Mouse (Mus musculus): Measurements from ENCODE around the gene Slc45a2. TPM values are rescaled to one million over a fixed set of nuclear protein-coding genes. Genes with fewer than 3 reads are reported as not detected.
A peak's percentile ranks its signal among the peaks of the same experiment; 100 is the strongest.

Gene Slc45a2
- polyA plus RNA-seq (2012; rRNA removed): not detected in 2 replicates

GRCm38 (mm10) chr15:11000421-11000820 is at the start of gene Slc45a2:
TSS of gene Slc45a2 (plus strand) at chr15:11000721.
- peaks cover 1% of the 10 kb centered on the region; the same call in 1 of the 2 replicates for H3K36me3 ChIP-seq (ENCODE audit: control insufficient read depth, insufficient read depth, low read length)
- 68% methylated on average over 7 of the region's 7 CpGs for WGBS
- H3K27me3 ChIP-seq (ENCODE audit: control insufficient read depth, insufficient read depth, low read length): no peaks in the 10 kb centered on the region
- TF ChIP-seq POLR2A (IDR thresholded peaks at IDR 0.05; ENCODE audit: low read depth, low read length) (no peak), CTCF (IDR thresholded peaks at IDR 0.05; ENCODE audit: extremely low read depth, insufficient read length, insufficient replicate concordance, low read depth, low read length) (no peak)
- no peak within 1 kb of the TSS for H3K27ac ChIP-seq (ENCODE audit: insufficient read depth, low read depth, low read length)
- H3K4me1 ChIP-seq (ENCODE audit: control insufficient read depth, insufficient read depth, insufficient read length, low read length): no peaks in the 10 kb centered on the region
- no peak within 1 kb of the TSS for H3K4me3 ChIP-seq (ENCODE audit: low read depth, low read length)

GRCm38 (mm10) chr15:10951951-10952759 is 48.4 kb upstream of the Slc45a2 start, which contains the start of gene C1qtnf3:
TSS of gene C1qtnf3 (plus strand) at chr15:10952332.
- H3K4me1 ChIP-seq (ENCODE audit: control insufficient read depth, insufficient read depth, insufficient read length, low read length): peaks cover 4% of the 10 kb centered on the region
- H3K27me3 ChIP-seq (ENCODE audit: control insufficient read depth, insufficient read depth, low read length): no peaks in the 10 kb centered on the region
- H3K4me3 ChIP-seq (ENCODE audit: low read depth, low read length): no peak within 1 kb of the TSS
- no peak within 1 kb of the TSS for H3K27ac ChIP-seq (ENCODE audit: insufficient read depth, low read depth, low read length)
- no peak for TF ChIP-seq CTCF (IDR thresholded peaks at IDR 0.05; ENCODE audit: extremely low read depth, insufficient read length, insufficient replicate concordance, low read depth, low read length)
- no peak for TF ChIP-seq POLR2A (IDR thresholded peaks at IDR 0.05; ENCODE audit: low read depth, low read length)
- 80% methylated on average over 23 of the region's 23 CpGs for WGBS
- no peaks in the 10 kb centered on the region for H3K36me3 ChIP-seq (ENCODE audit: control insufficient read depth, insufficient read depth, low read length)

- no peaks in the 10 kb centered on the region for H3K36me3 ChIP-seq (ENCODE audit: control insufficient read depth, insufficient read depth, low read length)
- H3K27me3 ChIP-seq (ENCODE audit: control insufficient read depth, insufficient read depth, low read length): no peaks in the 10 kb centered on the region
- H3K27ac ChIP-seq (ENCODE audit: insufficient read depth, low read depth, low read length): no peak overlapping the region
- TF ChIP-seq CTCF (IDR thresholded peaks at IDR 0.05; ENCODE audit: extremely low read depth, insufficient read length, insufficient replicate concordance, low read depth, low read length): no peak
- TF ChIP-seq POLR2A (IDR thresholded peaks at IDR 0.05; ENCODE audit: low read depth, low read length): no peak
- WGBS: 61% methylated on average over 4 of the region's 4 CpGs
- H3K4me3 ChIP-seq (ENCODE audit: low read depth, low read length): no peak overlapping the region
- H3K4me1 ChIP-seq (ENCODE audit: control insufficient read depth, insufficient read depth, insufficient read length, low read length): peaks cover 4% of the 10 kb centered on the region
Observed at GRCm38 (mm10) chr15:10952760-10953305, 47.7 kb upstream of the Slc45a2 start.

GRCm38 (mm10) chr15:10953465-10953864 is 47.1 kb upstream of the Slc45a2 start:
- no peaks in the 10 kb centered on the region for H3K27me3 ChIP-seq (ENCODE audit: control insufficient read depth, insufficient read depth, low read length)
- TF ChIP-seq CTCF (IDR thresholded peaks at IDR 0.05; ENCODE audit: extremely low read depth, insufficient read length, insufficient replicate concordance, low read depth, low read length) (no peak), POLR2A (IDR thresholded peaks at IDR 0.05; ENCODE audit: low read depth, low read length) (no peak)
- H3K4me3 ChIP-seq (ENCODE audit: low read depth, low read length): no peak overlapping the region
- H3K36me3 ChIP-seq (ENCODE audit: control insufficient read depth, insufficient read depth, low read length): no peaks in the 10 kb centered on the region
- WGBS: 75% methylated on average over 1 of the region's 1 CpGs
- H3K4me1 ChIP-seq (ENCODE audit: control insufficient read depth, insufficient read depth, insufficient read length, low read length): peaks cover 4% of the 10 kb centered on the region
- no peak overlapping the region for H3K27ac ChIP-seq (ENCODE audit: insufficient read depth, low read depth, low read length)

- Histone ChIP-seq H3K36me3 (ENCODE audit: control insufficient read depth, insufficient read depth, low read length) (no peaks in the 10 kb centered on the region), H3K27ac (ENCODE audit: insufficient read depth, low read depth, low read length) (peak overlapping the region; percentile 49), H3K4me3 (ENCODE audit: low read depth, low read length) (peak overlapping the region; percentile 25), H3K4me1 (ENCODE audit: control insufficient read depth, insufficient read depth, insufficient read length, low read length) (peaks cover 6% of the 10 kb centered on the region), H3K27me3 (ENCODE audit: control insufficient read depth, insufficient read depth, low read length) (no peaks in the 10 kb centered on the region)
- TF ChIP-seq POLR2A (IDR thresholded peaks at IDR 0.05; ENCODE audit: low read depth, low read length): no peak
- TF ChIP-seq CTCF (IDR thresholded peaks at IDR 0.05; ENCODE audit: extremely low read depth, insufficient read length, insufficient replicate concordance, low read depth, low read length): no peak
- WGBS: 28% methylated on average over 6 of the region's 6 CpGs
Observed at GRCm38 (mm10) chr15:10954381-10955016, 46.0 kb upstream of the Slc45a2 start.

GRCm38 (mm10) chr15:10955156-10955555 is 45.4 kb upstream of the Slc45a2 start:
- Histone ChIP-seq H3K27ac (ENCODE audit: insufficient read depth, low read depth, low read length) (no peak overlapping the region), H3K4me1 (ENCODE audit: control insufficient read depth, insufficient read depth, insufficient read length, low read length) (peaks cover 6% of the 10 kb centered on the region), H3K27me3 (ENCODE audit: control insufficient read depth, insufficient read depth, low read length) (no peaks in the 10 kb centered on the region), H3K4me3 (ENCODE audit: low read depth, low read length) (no peak overlapping the region), H3K36me3 (ENCODE audit: control insufficient read depth, insufficient read depth, low read length) (no peaks in the 10 kb centered on the region)
- WGBS: 22% methylated on average over 5 of the region's 5 CpGs
- no peak for TF ChIP-seq POLR2A (IDR thresholded peaks at IDR 0.05; ENCODE audit: low read depth, low read length)
- no peak for TF ChIP-seq CTCF (IDR thresholded peaks at IDR 0.05; ENCODE audit: extremely low read depth, insufficient read length, insufficient replicate concordance, low read depth, low read length)

- Histone ChIP-seq H3K27ac (ENCODE audit: insufficient read depth, low read depth, low read length) (no peak overlapping the region), H3K36me3 (ENCODE audit: control insufficient read depth, insufficient read depth, low read length) (no peaks in the 10 kb centered on the region)
- WGBS: 74% methylated on average over 3 of the region's 3 CpGs
Observed at GRCm38 (mm10) chr15:10956706-10957105, 43.8 kb upstream of the Slc45a2 start.

More at GRCm38 (mm10) chr15:10956706-10957105, 43.8 kb upstream of the Slc45a2 start:
- Histone ChIP-seq H3K4me1 (ENCODE audit: control insufficient read depth, insufficient read depth, insufficient read length, low read length) (peaks cover 6% of the 10 kb centered on the region), H3K27me3 (ENCODE audit: control insufficient read depth, insufficient read depth, low read length) (no peaks in the 10 kb centered on the region), H3K4me3 (ENCODE audit: low read depth, low read length) (no peak overlapping the region)
- TF ChIP-seq CTCF (IDR thresholded peaks at IDR 0.05; ENCODE audit: extremely low read depth, insufficient read length, insufficient replicate concordance, low read depth, low read length) (no peak), POLR2A (IDR thresholded peaks at IDR 0.05; ENCODE audit: low read depth, low read length) (no peak)

Data from small intestine, adult 2 months (tissue).